Mouse (Mus musculus) layer of hippocampus, adult 9-11 months (tissue): ENCODE results near the gene Zfp592.
"Not testable (repeated sequence)": the region's sequence is repeated elsewhere in the genome, so short reads cannot be mapped to it uniquely, and the experiment has no call there.

Source experiments
- DNase-seq: peaks from one replicate; pipeline ENCODE4 v3.0.0; 2022

Zfp592 gene

DNA sequence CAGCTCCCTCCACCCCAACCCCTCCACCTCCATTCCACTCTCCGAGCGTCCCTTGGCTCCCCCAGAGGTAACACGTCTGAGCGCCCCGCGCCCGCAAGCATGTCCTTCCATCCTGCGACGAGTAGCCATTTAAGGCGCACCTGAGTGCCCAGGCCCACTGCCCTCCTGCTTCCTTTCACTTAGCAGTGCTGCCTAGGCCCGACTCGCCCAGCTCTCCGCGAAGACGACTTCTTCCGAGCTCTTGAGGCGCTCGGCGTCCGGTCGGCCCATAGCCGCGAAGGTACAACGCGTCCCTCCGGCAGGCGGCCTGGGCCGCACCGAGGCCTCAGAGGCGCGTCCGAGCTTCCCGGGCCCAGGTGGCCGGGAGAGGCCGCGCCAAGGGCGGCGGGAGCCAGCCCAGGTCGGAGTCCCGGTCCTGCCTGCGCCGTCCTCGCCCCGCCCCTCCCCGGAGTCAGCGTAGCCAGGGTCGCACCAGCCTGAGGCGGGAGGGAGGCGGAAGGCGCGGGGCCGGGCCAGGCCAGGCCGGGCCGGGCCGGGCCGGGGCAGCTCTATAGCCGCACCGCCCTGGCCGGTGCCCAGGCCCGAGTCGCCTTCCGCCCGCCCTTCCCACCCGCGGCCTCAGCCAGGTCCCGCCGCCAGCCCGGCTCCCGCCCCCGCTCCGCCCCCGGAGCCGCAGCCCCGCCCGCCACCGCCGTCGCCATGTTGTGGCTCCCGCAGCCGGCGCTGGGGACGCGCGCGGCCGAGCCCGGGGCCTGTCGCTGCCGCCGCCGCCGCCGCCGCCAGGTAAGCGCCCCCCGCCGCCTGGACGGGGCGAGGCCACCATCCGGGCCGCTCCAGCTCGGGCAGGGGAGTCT, at the start of gene Zfp592:
Zfp592 (plus strand) TSS at position 702 of the 854 bp plus-strand sequence.
- DNase-seq, result peak; percentile 62

DNA sequence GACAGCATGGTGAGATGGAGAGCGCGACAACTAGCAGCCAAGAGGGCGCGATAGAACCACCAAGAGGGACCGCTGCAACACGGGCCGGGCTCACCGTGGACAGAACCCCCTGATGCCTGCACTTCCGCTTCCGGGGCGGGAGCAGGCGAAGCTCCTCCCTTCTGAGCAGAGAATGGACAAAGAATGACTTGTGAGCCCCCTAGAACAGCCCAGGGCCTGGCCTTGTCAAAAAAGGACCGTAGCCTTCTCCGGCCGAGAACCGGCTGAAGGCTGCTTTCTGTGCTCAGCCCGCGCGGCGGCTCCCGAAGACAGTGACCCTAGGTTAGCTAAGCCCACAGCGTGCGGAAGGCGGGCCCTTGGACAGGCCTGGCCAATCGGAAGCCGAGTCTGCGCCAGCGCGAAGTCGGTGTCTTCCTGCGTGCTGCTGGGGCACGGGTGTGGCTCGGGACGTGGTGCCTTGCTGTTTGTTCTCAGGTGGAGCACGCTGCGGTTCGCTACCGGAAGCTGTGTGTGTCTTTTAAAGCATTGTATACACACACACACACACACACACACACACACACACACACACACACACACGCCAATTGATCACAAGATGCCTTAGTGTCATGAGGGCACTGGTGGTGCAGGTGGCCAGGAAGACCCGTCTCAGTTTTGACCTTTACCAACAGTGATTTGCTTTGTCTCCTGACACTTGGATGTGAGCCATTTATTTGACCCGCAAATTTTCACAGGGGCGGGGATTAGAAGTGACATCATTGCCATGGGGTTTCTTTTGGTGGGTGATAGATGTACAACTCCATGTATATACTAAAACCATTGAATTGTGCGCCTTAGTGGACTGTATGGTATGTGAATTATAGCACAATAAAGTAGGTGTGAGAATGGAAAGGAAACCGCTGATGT, 45.8 kb upstream of the Zfp592 start, which contains the start of gene Sec11a:
Sec11a (minus strand) TSS at position 336 of the 906 bp plus-strand sequence.
- DNase-seq, result peak; percentile 96

DNA sequence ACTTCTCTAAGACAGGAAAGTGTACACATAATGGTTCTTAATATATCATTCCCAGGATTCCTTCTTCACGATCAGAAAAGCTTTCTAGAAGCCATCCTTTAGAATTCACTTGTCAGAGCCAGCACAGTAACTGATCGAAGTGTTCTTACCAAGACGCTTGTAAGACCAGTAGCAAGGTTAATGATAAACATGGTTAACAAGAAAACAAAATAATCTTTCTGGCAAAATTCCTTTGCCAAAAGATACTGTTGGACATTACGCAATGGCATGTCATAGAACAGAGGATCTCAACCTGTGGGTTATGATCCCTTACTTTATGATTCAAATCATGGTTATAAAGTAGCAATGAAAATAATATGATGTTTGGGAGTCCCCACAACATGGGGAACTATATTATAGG, 42.0 kb upstream of the Zfp592 start:
- DNase-seq, result no peak

DNA sequence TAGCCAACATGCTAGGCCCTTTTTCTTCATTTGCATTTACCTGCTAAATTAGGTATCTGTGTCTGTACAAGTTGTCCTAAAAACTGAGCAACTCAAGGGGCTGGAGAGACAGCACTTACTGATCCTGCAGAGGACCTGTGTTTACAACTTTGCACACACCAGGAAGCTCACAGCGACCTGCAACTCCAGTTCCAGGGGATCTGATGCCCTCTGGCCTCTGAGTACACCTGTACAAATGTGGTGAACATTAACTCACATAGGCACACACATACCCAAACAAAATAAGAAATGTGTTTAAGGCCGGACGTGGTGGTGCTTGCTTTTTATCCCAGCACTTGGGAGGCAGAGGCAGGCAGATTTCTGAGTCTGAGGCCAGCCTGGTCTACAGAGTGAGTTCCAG, 41.3 kb upstream of the Zfp592 start:
- DNase-seq, result no peak

DNA sequence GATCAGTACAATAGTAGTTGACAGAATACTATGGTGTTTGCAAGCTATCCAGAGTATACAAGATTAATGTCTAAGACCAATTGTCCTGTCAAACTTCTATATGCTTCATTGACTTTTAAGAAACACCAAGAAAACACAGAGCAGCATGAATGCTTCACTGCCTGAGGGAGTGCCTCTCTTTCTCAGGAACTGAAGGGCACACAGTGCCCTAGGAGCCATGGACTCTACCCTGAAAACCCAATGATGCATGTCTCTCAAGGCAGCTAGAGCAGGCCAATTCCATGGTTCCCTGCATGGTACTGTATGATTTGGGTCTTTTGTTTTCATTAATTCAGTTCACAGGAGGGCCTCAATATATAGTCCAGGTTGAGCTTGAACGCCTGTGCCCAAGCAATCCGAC, 39.2 kb upstream of the Zfp592 start:
- no peak for DNase-seq

DNA sequence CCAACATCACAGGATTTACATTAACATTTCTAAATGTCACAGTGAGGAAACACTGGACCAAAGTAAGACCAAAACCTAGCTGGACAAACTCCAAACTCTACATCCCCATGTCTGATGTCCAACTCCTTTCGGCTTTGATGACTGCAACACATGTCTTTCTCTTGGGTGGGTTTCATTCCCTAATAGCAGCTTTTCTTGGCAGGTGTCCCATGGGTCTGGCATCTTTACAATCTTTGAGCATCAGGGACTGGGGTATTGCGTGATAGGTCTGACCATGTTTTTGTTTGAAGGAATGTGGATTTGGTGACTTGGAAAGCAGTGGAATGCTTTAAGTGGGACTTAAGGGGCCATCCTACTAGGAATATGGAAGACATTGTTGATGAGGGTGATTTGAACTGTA, 36.6 kb upstream of the Zfp592 start:
- DNase-seq, result no peak

DNA sequence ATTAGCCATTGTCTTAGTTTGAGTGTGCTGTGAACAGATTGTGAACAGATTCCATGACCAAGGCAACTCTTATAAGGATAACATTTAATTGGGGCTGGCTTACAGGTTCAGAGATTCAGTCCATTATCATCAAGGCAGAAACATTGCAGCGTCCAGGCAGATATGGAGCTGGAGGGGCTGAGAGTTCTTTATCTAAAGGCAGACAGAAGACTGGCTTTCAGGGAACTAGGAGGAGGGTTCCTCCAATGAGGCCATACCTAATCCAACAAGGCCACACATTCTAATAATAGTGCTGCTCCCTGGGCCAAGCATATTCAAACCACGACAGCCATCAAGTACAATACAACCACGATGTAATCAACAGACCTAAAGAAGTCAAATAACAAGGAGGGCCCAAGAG, 34.5 kb upstream of the Zfp592 start:
- no peak for DNase-seq

DNA sequence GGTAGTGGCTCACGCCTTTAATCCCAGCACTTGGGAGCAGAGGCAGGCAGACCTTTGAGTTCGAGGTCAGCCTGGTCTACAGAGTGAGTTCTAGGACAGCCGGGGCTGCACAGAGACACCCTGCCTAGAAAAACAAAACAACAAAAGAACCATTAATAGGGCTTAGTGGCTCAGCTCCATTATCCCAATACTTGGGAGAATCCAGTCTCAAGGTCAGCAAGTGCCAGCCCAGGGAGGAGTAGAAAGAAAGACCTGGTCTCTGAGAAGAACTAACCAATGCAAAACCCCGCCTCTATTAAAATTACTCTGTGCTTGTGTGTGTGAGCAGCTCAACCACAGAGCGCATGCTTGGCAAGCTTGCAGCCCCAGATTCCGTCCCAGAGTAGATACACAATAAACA, 30.7 kb upstream of the Zfp592 start:
- DNase-seq, result no peak

DNA sequence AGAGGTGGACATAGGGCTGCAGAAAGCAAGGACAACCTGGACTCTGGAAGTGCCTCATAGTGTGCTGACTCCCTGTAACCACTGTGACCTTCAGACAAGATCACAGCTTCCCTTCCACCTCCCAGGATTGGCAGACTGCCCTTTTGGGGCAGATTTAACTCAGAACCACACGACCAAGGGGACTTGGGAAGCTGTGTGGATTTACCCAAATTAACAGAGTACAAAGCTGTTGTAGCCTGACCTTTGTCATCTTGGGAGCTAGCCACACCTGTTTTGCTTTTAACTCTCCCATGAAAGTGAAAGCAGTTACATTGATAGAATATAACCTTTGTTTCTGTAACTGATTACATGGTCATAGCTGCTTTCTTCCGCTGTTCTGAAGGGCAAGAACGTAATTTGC, 22.6 kb upstream of the Zfp592 start:
- no peak for DNase-seq

DNA sequence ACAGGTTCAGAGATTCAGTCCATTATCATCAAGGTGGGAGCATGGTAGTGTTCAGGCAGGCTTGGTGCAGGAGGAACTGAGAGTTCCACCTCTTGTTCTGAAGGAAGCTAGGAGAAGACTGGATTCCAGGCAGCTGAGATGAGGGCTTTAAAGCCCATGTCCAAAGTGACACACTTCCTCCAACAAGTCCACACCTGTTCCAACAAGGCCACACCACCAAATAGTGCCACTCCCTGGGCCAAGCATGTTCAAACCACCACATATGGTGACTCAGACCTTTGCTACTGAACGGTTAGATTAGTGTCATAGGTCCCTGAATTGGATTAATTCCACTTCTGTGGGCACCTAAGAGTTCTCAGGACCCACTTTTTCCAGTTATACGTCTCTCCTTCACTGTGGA, 22.1 kb upstream of the Zfp592 start:
- no peak for DNase-seq

DNA sequence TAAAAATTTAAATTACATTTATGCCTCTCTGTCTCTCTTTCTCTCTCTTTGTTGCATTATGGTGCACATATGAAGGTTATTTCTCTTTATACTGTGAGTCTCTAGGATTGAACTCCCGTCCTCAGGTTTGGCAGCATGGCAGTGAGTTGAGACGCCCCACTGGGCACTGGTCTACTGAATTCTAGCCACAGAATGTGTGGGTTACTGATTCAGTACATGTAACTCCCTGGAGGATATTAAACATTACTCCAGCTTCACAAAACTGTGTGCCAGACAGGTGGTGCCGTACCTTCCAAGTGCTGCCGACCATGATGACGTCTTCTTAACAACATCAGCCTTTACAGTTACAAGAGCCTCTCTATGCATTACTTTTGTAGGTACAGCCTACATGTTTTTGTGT, 21.4 kb upstream of the Zfp592 start:
- no peak for DNase-seq

DNA sequence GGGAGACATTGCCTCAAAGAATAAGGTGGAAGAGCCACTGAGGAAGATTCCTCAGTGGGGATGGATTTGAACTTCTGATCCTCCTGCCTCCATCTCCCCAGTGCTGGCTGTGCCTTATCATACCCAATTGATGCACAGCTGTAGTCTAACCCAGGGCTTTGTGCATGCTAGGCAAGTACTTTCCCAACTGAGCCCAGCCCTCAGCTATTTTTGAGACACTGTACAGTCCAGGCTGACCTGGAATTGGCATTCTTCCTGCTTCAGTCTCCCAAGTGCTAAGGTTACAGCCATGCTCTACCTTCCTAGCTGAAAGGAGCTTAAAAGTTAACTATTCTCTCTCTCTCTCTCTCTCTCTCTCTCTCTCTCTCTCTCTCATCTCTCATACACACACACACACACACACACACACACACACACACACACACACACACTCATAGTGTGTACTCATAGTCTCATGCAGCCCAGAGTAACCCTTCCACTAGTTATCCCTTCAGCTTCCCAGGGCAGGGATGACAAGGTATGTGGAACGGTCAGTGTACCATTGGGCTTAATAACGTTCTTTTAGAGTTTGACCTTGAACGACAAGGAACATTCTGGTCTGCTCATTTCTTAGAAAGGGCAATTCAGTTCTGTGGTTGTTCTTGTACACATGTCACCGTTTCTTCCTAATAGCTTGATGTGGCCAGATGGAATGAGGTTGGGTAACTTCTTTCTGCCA, 20.4 kb upstream of the Zfp592 start:
- not testable (repeated sequence) for DNase-seq

DNA sequence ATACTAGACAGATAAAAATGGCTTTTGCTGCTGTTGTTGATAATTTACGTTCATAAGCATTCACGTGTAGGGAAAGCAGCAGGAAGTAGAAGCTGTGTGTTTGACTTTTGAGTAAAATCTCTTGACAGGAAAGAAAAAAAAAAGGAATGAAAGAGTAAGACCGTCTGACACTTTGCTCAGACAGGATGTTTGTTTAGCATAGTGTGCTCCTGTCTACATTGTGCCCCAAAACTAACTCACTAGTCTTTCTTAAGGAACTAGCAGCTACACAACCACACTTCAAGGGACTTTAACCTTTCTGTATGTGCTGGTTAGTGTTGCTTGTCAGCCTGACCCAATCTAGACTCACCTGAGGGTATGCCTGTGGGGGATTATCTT, 19.9 kb upstream of the Zfp592 start:
- DNase-seq, result not testable (repeated sequence)

DNA sequence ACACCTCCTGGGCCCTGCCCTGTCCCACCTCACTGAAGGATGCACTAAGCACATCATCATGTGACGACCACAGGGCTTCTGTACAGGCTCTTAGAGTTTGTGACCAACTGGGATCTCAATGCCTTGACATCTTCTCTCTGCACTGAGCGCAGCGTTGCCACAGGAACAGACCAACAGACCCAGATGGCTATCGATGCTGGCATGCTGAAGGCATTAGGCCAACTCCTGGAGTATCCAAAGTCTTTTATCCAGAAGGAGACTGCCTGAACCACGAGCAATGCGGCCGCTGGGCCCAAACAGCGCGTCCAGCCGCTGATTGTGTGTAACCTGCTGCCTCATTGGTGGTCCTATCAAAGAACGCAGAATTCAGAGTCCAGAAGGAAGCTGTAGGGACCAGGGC, 12.9 kb upstream of the Zfp592 start:
- DNase-seq, result no peak

DNA sequence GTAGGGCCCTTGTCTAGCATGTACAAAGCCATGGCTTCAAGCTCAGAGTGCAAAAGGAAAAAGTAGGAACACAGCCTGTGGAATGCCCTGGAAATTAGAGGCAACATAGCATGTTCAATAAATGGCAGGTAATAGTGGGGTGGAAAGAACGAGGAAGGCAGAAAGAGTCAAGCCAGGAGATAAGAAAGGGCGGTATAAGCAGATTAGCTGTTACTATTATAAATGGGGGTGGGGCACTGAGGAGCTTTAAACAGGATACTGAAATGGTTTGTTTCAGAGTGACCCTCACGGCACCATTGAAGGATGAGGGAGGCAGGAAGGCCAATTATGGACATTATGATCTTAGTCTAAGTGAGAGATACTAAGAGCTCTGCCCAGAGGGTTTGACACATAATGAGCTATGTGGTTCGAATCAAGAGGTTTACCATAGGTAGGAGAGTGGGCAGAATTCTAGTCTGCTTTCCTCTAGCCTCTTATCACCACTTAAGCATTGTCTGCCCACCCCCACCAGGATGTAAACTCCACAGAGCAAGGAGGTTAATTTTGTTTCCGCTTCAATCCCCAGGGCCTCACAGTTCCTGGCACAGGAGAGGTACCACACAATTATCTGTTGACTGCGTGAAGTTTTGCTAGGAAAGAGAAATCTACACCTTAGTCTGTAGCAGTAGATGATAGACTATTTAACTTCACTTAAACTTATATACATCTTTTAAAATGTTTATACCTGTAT, 6.9 kb upstream of the Zfp592 start:
- DNase-seq, result no peak

DNA sequence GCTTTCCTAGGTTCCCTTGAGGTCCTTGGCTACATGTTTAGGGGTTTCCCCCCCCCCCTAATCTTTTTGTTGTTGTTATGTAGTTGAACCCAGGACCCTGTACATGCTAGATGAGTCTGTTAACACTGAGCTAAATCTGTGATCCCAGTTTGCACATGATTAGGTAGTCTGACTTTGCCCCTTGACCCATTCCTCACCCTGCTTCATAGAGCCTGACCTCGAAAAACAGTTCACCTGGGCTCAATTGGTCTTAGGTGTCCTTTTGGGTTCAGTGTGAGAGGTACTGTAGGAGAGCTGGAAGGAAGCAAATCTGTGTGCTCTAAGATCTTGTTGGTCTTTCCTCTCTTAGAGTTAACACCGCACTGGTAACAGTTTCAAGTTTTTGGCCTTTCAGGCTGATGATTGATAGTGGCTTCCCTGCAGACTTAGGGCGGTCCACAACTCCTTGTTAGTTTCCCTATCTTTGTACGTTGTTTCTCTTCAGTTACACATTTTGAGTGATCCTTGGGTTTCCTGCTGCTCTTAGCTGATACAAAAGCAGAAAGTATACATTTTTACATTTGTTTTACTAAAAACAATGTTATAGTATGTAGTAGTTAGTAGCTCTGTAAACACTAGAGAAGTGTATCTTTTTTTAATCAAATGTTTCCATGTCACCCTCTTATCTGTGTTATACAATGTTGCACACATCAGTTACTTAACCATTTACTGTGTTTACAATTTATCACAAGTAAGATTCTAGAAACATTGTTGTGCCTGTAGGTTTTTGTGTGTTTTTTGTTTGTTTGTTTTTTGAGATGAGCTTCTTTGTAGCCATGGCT, 5.5 kb upstream of the Zfp592 start:
- DNase-seq, result no peak

DNA sequence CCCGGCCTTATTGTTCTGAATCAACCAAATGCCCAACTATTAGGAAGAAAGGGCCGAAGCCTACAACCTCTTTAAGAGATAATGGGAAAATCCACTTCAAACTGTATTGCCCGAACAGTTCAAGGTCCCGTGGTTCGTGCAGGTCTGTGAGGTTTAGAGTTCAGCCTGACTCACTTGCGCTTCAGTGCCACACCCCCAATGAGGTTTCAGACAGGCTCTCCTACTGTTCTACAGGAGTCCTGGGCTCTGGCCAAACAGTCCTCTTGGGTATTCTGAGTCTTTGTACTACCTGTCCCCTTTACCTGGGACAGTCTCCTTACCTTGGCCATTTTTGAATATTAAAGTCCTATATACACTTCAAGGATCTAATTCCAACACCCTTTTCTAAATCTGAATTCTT, 3.2 kb upstream of the Zfp592 start:
- no peak for DNase-seq

DNA sequence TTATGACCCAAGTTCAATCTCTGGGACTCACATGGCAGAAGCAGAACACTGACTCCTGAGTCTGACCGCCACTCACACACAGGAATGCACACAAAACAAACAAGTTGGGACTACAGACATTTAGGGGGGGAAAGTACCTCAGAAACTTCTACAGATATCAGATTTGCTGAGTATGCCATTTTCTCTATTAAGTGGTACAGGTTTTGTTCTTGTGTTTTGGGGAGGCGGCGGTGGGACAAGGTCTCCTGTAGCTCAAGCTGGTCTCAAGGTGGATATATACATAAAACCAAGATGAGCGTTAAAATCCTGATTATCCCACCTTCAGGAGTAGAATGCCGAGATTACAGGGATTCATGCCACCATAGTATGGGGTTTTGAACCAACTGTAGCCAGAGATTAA, 1.9 kb upstream of the Zfp592 start:
- DNase-seq, result no peak

DNA sequence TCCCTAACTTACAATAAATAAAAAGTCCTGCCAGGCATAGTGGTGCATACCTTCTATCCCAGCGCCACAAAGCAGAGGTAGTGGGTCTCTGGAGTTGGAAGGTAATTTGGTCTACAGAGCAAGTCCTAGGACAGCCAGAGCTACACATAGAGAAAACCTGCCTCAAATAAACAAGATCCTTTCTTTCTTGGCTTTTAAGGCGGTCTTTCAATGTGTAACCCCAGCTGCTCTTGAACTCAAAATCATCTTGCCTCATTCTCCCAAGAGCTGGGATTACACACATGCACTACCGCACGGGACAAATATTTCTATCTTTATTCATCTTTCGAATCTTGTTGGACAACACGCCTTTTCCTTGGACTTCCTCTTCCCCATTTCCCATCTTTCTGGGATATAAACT, 1.4 kb upstream of the Zfp592 start:
- DNase-seq, result no peak

DNA sequence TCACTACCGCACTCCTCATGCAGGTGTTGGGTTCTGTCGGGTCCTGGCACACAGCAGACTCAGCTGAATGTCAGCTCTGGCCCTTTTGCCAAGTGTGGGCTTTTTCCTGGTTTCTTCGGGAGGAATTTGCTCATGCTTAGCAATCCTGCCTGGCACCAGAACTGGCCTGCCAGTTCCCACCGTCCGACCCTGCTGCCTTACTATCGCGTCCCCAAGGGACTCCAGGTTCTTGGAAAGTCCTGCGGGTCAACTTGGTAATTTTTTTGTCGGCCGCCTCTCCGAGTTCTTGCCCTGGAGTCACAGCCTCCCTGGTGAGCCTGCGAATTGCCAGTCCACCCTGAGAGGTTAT, 876 bp upstream of the Zfp592 start:
- no peak for DNase-seq

DNA sequence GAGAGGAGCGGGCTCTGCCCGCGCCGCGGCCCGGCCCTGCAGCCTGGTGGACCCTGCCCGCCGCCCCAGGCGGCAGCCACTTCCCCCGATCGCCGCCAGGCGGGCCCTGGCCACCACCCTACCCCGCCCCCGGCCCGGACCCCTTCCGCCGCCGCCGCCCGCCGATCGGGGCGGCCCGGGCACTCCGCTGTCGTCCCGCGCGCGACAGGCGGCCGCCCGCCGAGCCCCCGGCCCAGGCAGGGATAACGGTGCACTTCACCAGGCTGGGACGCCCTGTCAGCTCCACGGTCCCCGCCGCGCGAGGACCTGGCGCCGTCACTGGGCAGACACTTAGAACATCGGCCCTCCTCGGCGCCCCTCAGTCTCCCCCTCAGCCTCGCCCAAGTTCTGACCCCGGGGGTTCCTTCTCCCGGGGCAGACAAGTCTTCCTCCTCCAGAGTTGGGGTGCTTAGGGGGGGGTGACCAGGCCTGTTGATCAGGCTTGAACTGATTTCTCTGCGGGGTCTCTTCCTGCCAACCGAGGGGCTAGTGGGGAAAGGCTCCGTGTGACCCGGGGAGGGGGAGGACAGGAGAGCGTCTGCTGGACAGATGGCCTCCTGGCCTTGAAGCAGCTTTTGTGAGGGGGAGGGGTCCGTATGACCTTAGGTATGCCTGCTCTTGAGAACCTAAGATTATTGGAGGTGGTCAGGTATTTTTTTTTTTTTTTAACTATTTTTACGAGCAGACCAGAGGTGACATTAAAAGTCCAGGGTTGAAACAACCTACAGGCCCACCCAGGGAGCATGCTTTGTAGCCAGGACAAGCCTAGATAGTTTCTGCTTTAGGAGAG, 567 bp downstream of the Zfp592 start:
- no peak for DNase-seq
